Mouse (Mus musculus): ENCODE results near the gene Nav2.

DNA sequence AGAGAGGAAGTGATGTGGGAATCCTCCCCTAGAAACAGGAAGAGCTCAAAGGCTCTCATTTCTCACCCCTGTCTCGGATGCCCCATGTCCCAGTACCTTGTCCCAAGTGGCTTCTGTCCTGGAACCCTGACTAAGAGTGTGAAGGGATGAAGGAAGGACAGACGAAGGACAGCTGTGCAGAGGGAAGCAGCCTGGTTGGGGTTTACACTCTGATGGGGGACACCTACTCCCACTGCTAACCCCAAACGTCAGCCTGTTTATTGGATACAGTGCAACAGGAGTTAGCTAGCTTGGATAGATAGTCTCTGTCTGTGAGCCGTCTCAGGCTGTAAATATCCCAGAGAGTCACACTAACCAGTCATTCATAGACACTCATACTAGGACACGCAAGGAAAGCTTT is 460.1 kb downstream of the Nav2 start:
- TF ChIP-seq CTCF (IDR thresholded peaks at IDR 0.05), result no peak
- no peak for TF ChIP-seq EP300 (IDR thresholded peaks at IDR 0.05)

Data from lung, postnatal 0 days (tissue).